Mouse (Mus musculus) left cerebral cortex, adult 9 months (tissue): ENCODE measurements around the gene Flrt2.

Experiments used
- DNase-seq, 2 experiments: peaks; one replicate each; pipeline ENCODE4 v3.0.0; 2022; ENCODE audit warnings: low spot score in 2 of 2

The Flrt2 gene

GRCm38 (mm10) chr12:95734075-95734474, 42.0 kb downstream of the Flrt2 start:
- DNase-seq: no peak

- no peak for DNase-seq
Observed at GRCm38 (mm10) chr12:95737571-95737970, 45.5 kb downstream of the Flrt2 start.

- peak in 1 of 2 experiments; percentile 29 for DNase-seq
Observed at GRCm38 (mm10) chr12:95738031-95738430, 46.0 kb downstream of the Flrt2 start.

- no peak for DNase-seq
Observed at GRCm38 (mm10) chr12:95738491-95739135, 46.6 kb downstream of the Flrt2 start.

- peak; percentile 43 to 60 for DNase-seq
Observed at GRCm38 (mm10) chr12:95739739-95740138, 47.7 kb downstream of the Flrt2 start.

- DNase-seq: no peak
Observed at GRCm38 (mm10) chr12:95741296-95741695, 49.3 kb downstream of the Flrt2 start.

GRCm38 (mm10) chr12:95744307-95744706, 52.3 kb downstream of the Flrt2 start:
- no peak for DNase-seq

- DNase-seq: peak; percentile 51 to 70
Observed at GRCm38 (mm10) chr12:95746856-95747579, 55.0 kb downstream of the Flrt2 start.

GRCm38 (mm10) chr12:95748760-95749159, 56.7 kb downstream of the Flrt2 start:
- no peak for DNase-seq

GRCm38 (mm10) chr12:95749248-95749647, 57.2 kb downstream of the Flrt2 start:
- no peak for DNase-seq

- DNase-seq: no peak
Observed at GRCm38 (mm10) chr12:95759212-95759746, 67.3 kb downstream of the Flrt2 start.

- no peak for DNase-seq
Observed at GRCm38 (mm10) chr12:95765255-95765654, 73.2 kb downstream of the Flrt2 start.

- DNase-seq: no peak
Observed at GRCm38 (mm10) chr12:95769041-95769440, 77.0 kb downstream of the Flrt2 start.

GRCm38 (mm10) chr12:95770251-95770650, 78.2 kb downstream of the Flrt2 start:
- no peak for DNase-seq

GRCm38 (mm10) chr12:95790146-95790545, 98.1 kb downstream of the Flrt2 start:
- DNase-seq: no peak

GRCm38 (mm10) chr12:95816660-95817059, 124.6 kb downstream of the Flrt2 start:
- DNase-seq: no peak
